Mouse (Mus musculus) small intestine, adult 2 months (tissue): ENCODE measurements around the gene Dbp.

ENCODE experiments used
- CTCF ChIP-seq: fragments of 200-500 bp; IDR thresholded peaks from 2 replicates; pipeline ENCODE4 v1.5.1; 2012; ENCODE audit warnings: low read depth, mild to moderate bottlenecking, control low read depth, inconsistent platforms, low read length, moderate library complexity, mixed read lengths; ENCODE audit not compliant: insufficient replicate concordance, insufficient read length; ENCODE audit errors: extremely low read depth
- POLR2A ChIP-seq: fragments of 200-500 bp; IDR thresholded peaks from 2 replicates; pipeline ENCODE4 v1.6.1; 2012; ENCODE audit warnings: low read depth, mild to moderate bottlenecking, control low read depth, inconsistent platforms, low read length, moderate library complexity

- TF ChIP-seq CTCF (no peak), POLR2A (no peak; the same call in 1 of the 2 replicates)
These were observed 4.4 kb upstream of the Dbp start for GRCm38 (mm10) chr7:45700301-45701015.
